Mouse (Mus musculus) midbrain, embryonic 14.5 days (tissue): Measurements from ENCODE around the gene Cyth1. TPM values are rescaled to one million over a fixed set of nuclear protein-coding genes. Genes with fewer than 3 reads are reported as not detected.

Source experiments
- ATAC-seq: fragments of 200-750 bp; cut with Nextera tagmentation; 2 replicates; pipeline ENCODE4 v1.8.0; 2017; ENCODE audit warnings: moderate number of reproducible peaks, moderate library complexity; ENCODE audit not compliant: low FRiP score, low TSS enrichment
- DNase-seq: peaks from one replicate; pipeline ENCODE4 v3.0.0-alpha.2; 2015
- H3K27ac ChIP-seq: fragments of 300-500 bp; sonication (generic); replicated peaks from 2 replicates; pipeline ENCODE4 v1.5.1; 2014; ENCODE audit warnings: mild to moderate bottlenecking, low read depth, low read length, moderate library complexity
- H3K27me3 ChIP-seq: fragments of 300-500 bp; sonication (generic); 2 replicates; pipeline ENCODE4 v1.6.1; 2014; ENCODE audit warnings: low read length, control low read depth, mixed read lengths; ENCODE audit not compliant: control insufficient read depth, insufficient read depth
- H3K36me3 ChIP-seq: fragments of 300-500 bp; sonication (generic); 2 replicates; pipeline ENCODE4 v1.6.1; 2014; ENCODE audit warnings: low read length, control low read depth; ENCODE audit not compliant: control insufficient read depth, insufficient read depth
- H3K4me1 ChIP-seq: fragments of 300-500 bp; sonication (generic); 2 replicates; pipeline ENCODE4 v1.6.1; 2014; ENCODE audit warnings: mild to moderate bottlenecking, antibody characterized with exemption, low read length, control low read depth; ENCODE audit not compliant: control insufficient read depth, insufficient read depth
- H3K4me2 ChIP-seq: fragments of 300-500 bp; sonication (generic); 2 replicates; pipeline ENCODE4 v1.6.1; 2014; ENCODE audit warnings: mild to moderate bottlenecking, low read length, moderate library complexity
- H3K4me3 ChIP-seq: fragments of 300-500 bp; sonication (generic); replicated peaks from 2 replicates; pipeline ENCODE4 v1.5.1; 2014; ENCODE audit warnings: low read depth, low read length
- H3K9ac ChIP-seq: fragments of 300-500 bp; sonication (generic); replicated peaks from 2 replicates; pipeline ENCODE4 v1.6.1; 2014; ENCODE audit warnings: mild to moderate bottlenecking, low read length, moderate library complexity
- H3K9me3 ChIP-seq: fragments of 300-500 bp; sonication (generic); 2 replicates; pipeline ENCODE4 v1.6.1; 2016; ENCODE audit warnings: low read length, control low read depth, mixed read lengths; ENCODE audit not compliant: control insufficient read depth
- WGBS: fragments of 180-500 bp; shearing (Covaris S2); extraction: QIAGEN DNeasy Blood & Tissue Kit; methylation state at CpG from one replicate; pipeline ENCODE4 v1.1.7; 2014; 5-methylcytosine and 5-hydroxymethylcytosine counted together
- polyA plus RNA-seq: library from polyadenylated mRNA; unstranded; fragments of >200 nt; fragmentation: Nextera tagmentation; extraction: Ambion mirVana; gene quantifications from 2 replicates; pipeline ENCODE4 v1.2.1, GENCODE M21; 2014

Gene Cyth1
- polyA plus RNA-seq, 1 experiment from 2014 or later: 23.3 TPM

- Histone ChIP-seq H3K36me3 (no peaks in the 10 kb centered on the region), H3K4me2 (no peak overlapping the region), H3K4me3 (no peak overlapping the region), H3K9ac (no peak overlapping the region), H3K27me3 (no peaks in the 10 kb centered on the region), H3K27ac (no peak overlapping the region), H3K4me1 (0 out of 2 replicates have a peak, but pooled peaks cover 5% of the 10 kb centered on the region), H3K9me3 (no peaks in the 10 kb centered on the region)
- ATAC-seq: no peak
- no peak for DNase-seq
- WGBS: 91% methylated on average over 10 of the region's 10 CpGs
These were observed 24.9 kb downstream of the Cyth1 start for GRCm38 (mm10) chr11:118223416-118224067.

- H3K9ac ChIP-seq: no peak overlapping the region
- no peak for DNase-seq
- 0 out of 2 replicates have a peak, but pooled peaks cover 5% of the 10 kb centered on the region for H3K4me1 ChIP-seq
- no peak overlapping the region for H3K4me3 ChIP-seq
- H3K27me3 ChIP-seq: no peaks in the 10 kb centered on the region
- H3K4me2 ChIP-seq: no peak overlapping the region
- ATAC-seq: no peak
- no peak overlapping the region for H3K27ac ChIP-seq
- 89% methylated on average over 5 of the region's 5 CpGs for WGBS
- no peaks in the 10 kb centered on the region for H3K36me3 ChIP-seq
- no peaks in the 10 kb centered on the region for H3K9me3 ChIP-seq
These were observed 25.5 kb downstream of the Cyth1 start for GRCm38 (mm10) chr11:118222917-118223316.

GRCm38 (mm10) chr11:118222351-118222885, 26.0 kb downstream of the Cyth1 start:
- H3K4me3 ChIP-seq: no peak overlapping the region
- no peak overlapping the region for H3K9ac ChIP-seq
- 0 out of 2 replicates have a peak, but pooled peaks cover 5% of the 10 kb centered on the region for H3K4me1 ChIP-seq
- no peak for DNase-seq
- ATAC-seq: no peak
- no peaks in the 10 kb centered on the region for H3K27me3 ChIP-seq
- WGBS: 63% methylated on average over 6 of the region's 6 CpGs
- H3K9me3 ChIP-seq: no peaks in the 10 kb centered on the region
- no peaks in the 10 kb centered on the region for H3K36me3 ChIP-seq
- H3K27ac ChIP-seq: no peak overlapping the region
- H3K4me2 ChIP-seq: no peak overlapping the region

- DNase-seq: peak; percentile 89
- Histone ChIP-seq H3K4me3 (no peak overlapping the region), H3K36me3 (no peaks in the 10 kb centered on the region), H3K4me2 (no peak overlapping the region), H3K9ac (no peak overlapping the region), H3K9me3 (no peaks in the 10 kb centered on the region), H3K27me3 (no peaks in the 10 kb centered on the region), H3K4me1 (0 out of 2 replicates have a peak, but pooled peaks cover 2% of the 10 kb centered on the region), H3K27ac (no peak overlapping the region)
- ATAC-seq: no peak
- 22% methylated on average over 7 of the region's 7 CpGs for WGBS
These were observed 27.7 kb downstream of the Cyth1 start for GRCm38 (mm10) chr11:118220561-118221262.

- Histone ChIP-seq H3K36me3 (no peaks in the 10 kb centered on the region), H3K4me1 (0 out of 2 replicates have a peak, but pooled peaks cover 2% of the 10 kb centered on the region), H3K27ac (no peak overlapping the region), H3K4me3 (no peak overlapping the region), H3K4me2 (no peak overlapping the region), H3K9me3 (no peaks in the 10 kb centered on the region), H3K9ac (no peak overlapping the region), H3K27me3 (no peaks in the 10 kb centered on the region)
- no peak for ATAC-seq
- 88% methylated on average over 4 of the region's 4 CpGs for WGBS
- no peak for DNase-seq
These were observed 29.3 kb downstream of the Cyth1 start for GRCm38 (mm10) chr11:118219066-118219465.

- Histone ChIP-seq H3K4me2 (no peak overlapping the region), H3K9ac (no peak overlapping the region), H3K27ac (no peak overlapping the region), H3K4me1 (peaks cover 11% of the 10 kb centered on the region), H3K9me3 (no peaks in the 10 kb centered on the region), H3K27me3 (no peaks in the 10 kb centered on the region), H3K36me3 (no peaks in the 10 kb centered on the region), H3K4me3 (no peak overlapping the region)
- no peak for ATAC-seq
- WGBS: 90% methylated on average over 6 of the region's 6 CpGs
- no peak for DNase-seq
These were observed 31.9 kb downstream of the Cyth1 start for GRCm38 (mm10) chr11:118216468-118216867.

- no peak overlapping the region for H3K9ac ChIP-seq
- WGBS: 83% methylated on average over 5 of the region's 5 CpGs
- no peaks in the 10 kb centered on the region for H3K36me3 ChIP-seq
- H3K4me3 ChIP-seq: no peak overlapping the region
- no peak overlapping the region for H3K27ac ChIP-seq
- no peak overlapping the region for H3K4me2 ChIP-seq
- ATAC-seq (no peak), DNase-seq (no peak)
- H3K4me1 ChIP-seq: peaks cover 15% of the 10 kb centered on the region
- no peaks in the 10 kb centered on the region for H3K27me3 ChIP-seq
- no peaks in the 10 kb centered on the region for H3K9me3 ChIP-seq
These were observed 32.4 kb downstream of the Cyth1 start for GRCm38 (mm10) chr11:118215928-118216458.

GRCm38 (mm10) chr11:118212636-118213112, 35.7 kb downstream of the Cyth1 start:
- ATAC-seq (no peak), DNase-seq (no peak)
- Histone ChIP-seq H3K36me3 (no peaks in the 10 kb centered on the region), H3K9me3 (no peaks in the 10 kb centered on the region), H3K27me3 (no peaks in the 10 kb centered on the region), H3K9ac (no peak overlapping the region), H3K27ac (no peak overlapping the region), H3K4me3 (no peak overlapping the region), H3K4me1 (peaks cover 40% of the 10 kb centered on the region), H3K4me2 (no peak overlapping the region)
- WGBS: 69% methylated on average over 7 of the region's 7 CpGs
